Mouse (Mus musculus) thymus, postnatal 4 days (tissue): ENCODE measurements at regions not wholly inside any gene's neighbourhood (a gene's known extent, or its start where the extent isn't known, plus 50 kb on each side); places are given as distances from the start of the nearest gene placed in this dataset.

ENCODE experiments used
- DNase-seq: peaks from one replicate; pipeline ENCODE4 v3.0.0; 2021

DNA sequence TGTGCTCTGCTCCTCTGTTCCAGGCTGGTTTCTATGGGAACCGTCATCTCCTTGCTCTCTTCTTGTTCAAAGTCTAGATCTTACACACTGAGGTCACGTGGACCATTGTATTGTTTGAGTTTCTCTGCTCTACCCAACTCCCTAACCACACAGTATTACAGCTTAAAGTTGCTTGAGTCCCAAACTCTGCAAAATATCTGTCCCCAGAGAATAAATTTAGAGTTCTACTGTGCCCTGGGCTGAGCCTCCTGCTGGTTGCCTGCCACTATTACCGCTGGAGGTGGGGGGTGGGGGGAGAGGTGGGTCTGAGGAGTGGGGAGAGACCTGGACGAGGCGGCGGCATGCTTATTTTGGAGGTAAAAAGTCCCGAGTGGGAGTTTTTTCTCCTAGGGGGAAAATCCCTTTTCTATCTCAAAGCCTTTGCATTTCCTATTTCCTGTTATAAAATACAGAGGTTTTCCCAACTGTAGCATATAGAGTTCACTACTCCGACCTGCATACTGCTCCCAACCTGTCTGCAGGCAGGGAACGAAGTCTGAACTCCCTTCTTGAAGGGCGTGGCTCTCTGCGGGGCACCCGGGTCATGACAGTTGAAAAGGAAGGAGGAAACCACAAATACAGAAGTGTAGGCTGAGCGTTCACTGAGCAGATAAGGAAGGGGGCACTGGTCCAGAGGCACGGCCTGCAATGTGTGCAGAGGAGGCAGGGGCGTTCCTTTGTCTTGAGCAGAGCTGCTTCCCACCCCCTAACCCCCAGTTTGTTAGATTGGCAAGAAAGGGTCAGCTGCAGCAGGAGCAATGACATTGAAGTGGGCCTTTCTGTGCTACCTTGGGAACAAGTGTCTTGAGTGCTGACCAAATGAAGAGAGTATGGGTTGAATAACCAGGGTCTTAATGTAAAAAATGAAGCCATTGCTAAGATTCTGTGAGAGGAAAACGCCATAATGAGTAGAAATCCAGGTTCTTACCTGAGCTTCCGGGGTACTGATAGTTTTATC lies 188.7 kb downstream of the Akap7 start:
- DNase-seq: peak; percentile 63

DNA sequence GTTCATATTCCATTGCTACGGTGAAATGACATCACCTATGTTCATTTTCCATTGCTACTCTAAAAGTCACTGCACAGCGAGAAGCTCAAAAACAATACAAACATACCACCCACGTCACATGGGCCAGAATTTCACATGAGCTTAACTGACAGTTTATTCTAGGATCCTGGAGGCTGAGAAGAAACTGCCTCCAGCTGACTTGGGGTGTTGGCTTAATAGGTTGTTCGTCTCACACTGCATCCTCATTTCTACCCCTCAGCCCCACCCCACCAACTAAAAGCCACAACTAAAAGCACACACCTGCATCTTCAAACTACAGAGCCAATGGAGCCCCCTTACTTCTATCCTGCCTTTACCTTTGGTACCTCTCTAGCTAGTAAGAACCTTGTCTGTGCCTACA lies 187.0 kb upstream of the Arg1 start:
- peak; percentile 34 for DNase-seq

DNA sequence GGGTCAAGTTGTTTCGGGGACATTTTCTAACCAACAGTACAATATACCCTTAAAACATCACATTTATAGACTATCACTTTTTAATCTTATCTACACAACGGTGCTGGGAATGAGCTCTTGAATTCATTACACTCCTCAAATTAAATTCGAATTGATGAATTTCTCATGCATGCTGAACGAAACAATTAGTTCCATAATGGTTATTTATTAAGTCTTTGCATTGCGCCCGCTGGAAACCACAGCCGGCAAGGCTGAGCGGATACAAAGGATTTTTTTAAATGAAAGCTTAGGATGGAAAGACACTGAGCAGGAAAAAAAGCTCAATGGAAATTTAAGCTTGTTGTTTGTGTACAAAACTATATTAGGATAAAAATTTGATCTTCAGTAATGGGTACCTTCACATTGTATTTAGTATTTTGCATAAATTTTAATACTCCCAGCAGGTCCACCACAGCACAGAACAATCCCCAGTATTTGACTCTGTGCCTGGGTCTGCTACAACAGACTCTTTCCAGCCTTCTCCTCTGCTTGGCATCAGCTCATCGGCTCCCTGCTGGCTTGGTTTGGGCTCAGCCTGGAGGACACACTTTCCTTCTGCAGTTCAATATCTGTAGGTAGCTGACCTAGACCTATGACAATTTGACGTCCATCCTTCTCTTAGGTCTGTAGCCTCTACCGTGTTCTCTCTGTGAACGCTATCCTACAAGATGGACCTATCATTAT lies 185.3 kb upstream of the Arg1 start:
- no peak for DNase-seq

DNA sequence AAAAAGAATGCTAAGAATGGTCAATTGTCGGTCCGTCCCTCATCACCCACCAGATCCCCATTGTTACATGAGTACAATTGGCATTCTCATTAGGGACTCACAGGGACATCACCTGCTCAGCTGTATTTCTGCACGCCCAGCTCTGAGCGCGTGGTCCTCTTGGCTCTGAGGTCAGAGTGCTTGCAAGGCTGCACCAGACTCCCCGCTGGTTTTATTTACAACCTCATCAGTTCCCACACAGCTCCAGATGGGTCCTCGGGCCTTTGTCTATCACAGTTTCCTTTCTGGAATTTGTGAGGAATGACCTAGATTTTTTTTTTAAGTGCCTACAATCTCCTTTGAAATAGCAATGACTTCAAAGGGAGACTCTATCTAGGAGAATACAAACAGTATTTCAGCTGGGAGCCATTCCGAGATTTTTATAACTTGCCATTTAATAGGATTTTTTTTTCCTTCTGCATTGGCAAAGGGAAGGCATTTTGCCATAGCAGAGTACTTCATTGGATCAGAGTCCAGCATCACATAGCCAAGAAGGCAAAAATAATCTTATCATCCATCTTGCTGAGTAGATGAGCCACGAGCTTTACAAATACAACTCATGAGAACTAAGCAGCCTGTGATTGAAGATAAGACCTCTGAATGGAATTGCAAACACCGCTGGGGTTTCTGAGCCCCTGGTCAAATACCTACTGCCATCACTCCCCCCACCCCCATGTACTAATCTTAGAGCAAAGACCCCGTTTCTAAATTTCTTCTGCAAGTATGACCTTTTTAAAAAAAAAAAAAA lies 184.5 kb upstream of the Arg1 start:
- no peak for DNase-seq

GRCm38 (mm10) chr10:25111181-25111580 lies 183.9 kb upstream of the Arg1 start:
- no peak for DNase-seq

- DNase-seq: no peak
These were observed 170.8 kb upstream of the Arg1 start for GRCm38 (mm10) chr10:25098070-25098469.

GRCm38 (mm10) chr10:25089705-25090386 lies 162.6 kb upstream of the Arg1 start:
- no peak for DNase-seq

DNA sequence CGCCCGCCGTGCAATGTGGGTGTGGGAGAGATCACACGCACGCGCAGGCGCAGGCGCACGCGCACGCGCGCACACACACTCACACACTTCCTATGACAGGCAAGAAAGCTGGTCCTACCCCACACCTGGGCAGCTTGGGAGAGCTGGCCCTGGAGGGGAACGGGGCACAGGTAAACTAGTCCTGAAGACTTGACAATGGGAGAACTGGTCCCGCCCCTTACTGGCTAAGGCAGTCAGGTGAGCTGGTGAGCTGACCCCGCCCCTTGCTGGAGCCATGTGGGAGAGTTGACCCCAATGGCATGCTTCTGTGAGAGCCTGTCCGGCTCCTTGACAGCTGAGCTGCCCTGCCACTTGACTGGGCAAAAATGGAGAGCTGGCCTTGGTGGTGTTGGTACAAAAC lies 159.5 kb upstream of the Arg1 start:
- no peak for DNase-seq

DNA sequence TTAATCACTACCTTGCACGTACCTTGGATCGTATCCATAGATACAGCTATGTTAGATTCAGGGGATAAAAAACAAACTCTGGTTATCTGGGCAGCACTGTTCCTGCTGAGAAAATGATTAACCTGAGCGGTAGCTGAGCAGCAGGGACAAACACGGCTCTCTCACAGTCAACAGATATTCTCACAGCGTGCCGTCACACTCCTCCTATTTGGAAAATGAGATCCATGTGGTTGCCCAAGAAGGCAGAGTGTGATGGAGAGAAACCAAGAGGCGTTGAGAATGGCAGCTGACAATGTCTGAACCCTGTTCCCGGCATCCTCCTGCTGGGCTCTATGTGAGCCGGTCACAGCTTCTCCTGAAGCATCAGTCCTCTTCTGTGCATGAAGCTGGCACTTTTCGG lies 155.6 kb upstream of the Arg1 start:
- DNase-seq: no peak

DNA sequence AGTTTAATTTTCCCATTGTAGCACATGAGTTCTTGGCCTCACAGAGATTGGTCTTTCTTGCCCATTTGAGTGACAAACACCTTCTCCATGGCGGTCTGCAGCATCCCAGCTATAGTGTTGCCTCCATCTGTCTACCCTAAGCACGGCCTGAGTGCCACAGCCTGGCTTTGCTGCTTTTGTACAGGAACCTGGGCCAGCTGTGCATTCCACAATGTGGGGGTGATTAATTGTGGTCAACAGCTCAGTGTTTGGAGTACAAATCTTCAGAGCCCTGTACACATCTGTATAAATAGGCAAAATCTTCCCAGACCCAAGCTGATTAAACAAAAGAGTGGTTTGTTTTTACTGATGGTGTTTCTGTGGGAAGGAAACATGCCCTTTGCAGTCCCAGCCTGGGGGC lies 145.3 kb upstream of the Arg1 start:
- no peak for DNase-seq

DNA sequence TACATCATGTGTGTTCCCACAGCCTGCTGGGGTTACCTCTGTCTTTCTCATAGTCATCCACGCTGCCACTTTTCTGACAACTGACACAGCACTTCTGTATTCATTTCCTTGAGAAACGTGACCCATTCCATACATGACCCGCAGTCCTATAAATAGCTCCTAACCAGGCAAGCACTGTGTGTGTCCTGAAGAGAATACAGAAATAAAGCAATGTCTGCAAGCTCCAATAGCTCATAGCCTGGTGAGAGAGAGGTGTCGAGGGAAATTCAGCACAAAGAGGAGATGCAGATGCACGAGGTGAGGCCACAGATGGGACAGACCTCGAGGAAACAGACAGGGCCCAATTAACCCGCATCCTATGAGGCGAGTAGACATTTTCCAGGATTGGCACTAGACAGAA lies 141.0 kb upstream of the Arg1 start:
- no peak for DNase-seq

- no peak for DNase-seq
These were observed 137.5 kb upstream of the Arg1 start for GRCm38 (mm10) chr10:25064701-25065362.

GRCm38 (mm10) chr10:25061402-25062055 lies 134.2 kb upstream of the Arg1 start:
- peak; percentile 25 for DNase-seq

GRCm38 (mm10) chr10:25058694-25059093 lies 131.4 kb upstream of the Arg1 start:
- no peak for DNase-seq

GRCm38 (mm10) chr10:25051998-25052397 lies 124.7 kb upstream of the Arg1 start:
- no peak for DNase-seq

DNA sequence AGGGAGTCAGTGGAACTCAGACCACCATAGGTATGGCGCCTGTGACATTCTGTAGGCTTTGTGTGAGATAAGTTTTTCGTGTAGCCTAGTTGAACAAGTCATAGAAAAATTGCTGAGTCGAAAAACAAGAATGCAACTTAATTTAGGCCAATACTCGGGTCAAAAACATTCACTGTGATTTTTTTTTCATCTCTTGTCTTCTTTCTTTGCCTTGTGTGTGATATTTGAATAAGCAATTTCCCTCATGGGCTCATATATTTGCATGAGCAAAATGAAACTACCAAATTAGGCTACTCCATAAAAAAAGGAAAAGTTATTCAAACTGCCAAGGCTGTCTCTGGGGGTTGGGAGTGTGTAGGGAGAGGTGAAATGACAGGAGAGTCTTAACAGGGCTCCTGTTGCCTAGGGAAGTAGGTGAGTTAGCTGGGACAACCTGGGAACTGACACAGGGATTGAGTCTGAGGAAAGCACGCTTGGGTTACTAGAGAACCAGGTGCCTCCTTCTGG lies 124.1 kb upstream of the Arg1 start:
- DNase-seq: no peak

DNA sequence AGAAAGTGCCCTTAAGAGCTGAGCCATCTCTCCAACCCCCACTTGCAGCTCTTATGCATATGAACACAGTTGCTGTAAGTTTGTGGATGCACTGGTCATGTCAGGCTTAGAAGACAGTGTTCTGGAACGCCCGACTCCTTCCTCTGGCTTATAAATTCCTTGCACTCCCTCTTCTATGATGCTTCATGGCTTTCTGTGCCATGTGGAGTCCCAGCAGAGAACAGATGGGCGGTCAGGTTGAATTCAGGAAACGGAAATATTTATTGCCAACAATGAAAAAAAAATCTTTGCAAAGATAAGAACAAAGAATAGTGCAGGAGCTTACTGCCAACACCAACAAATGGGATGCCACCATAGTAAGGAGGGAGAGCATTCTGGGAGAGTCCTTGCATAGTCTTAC lies 113.9 kb upstream of the Arg1 start:
- no peak for DNase-seq

GRCm38 (mm10) chr10:25039926-25040325 lies 112.6 kb upstream of the Arg1 start:
- no peak for DNase-seq

GRCm38 (mm10) chr10:25036928-25037327 lies 109.6 kb upstream of the Arg1 start:
- DNase-seq: no peak

DNA sequence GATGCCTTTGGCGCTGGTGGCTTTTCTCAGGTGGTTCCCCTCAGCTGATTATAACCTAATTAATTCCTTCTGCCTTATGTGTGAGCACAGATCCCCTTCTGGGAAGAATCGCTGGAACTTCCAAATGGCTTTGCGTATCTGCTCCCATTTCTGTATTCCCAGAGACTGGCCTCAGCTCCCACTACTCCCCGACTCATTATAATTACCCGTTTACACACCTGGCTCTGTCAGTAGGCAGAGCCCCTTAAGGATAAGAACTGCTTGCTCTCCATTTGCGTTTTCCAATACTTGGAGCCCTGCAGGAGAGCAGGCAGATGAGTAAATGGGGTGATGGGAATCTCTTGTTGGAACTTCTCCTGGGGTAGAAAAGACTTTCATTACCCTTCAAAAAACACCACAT lies 108.1 kb upstream of the Arg1 start:
- DNase-seq: no peak

GRCm38 (mm10) chr10:25032625-25033024 lies 105.3 kb upstream of the Arg1 start:
- DNase-seq: no peak
